Mouse (Mus musculus): ENCODE measurements around the gene Abcg1.

GRCm38 (mm10) chr17:31129452-31129851 lies 72.0 kb downstream of the Abcg1 start, which contains the start of gene Tff3:
- TF ChIP-seq BHLHE40 (IDR thresholded peaks at IDR 0.05; ENCODE audit: low read depth, low read length) (no peak), IRF4 (IDR thresholded peaks at IDR 0.05; ENCODE audit: low read depth, low read length) (no peak), POLR2AphosphoS2 (IDR thresholded peaks at IDR 0.05; ENCODE audit: low read depth, low read length) (no peak), MXI1 (IDR thresholded peaks at IDR 0.05; ENCODE audit: low read depth, low read length) (no peak), SIN3A (IDR thresholded peaks at IDR 0.05; ENCODE audit: low read length) (no peak), JUND (conservative IDR thresholded peaks at IDR 0.05; ENCODE audit: low read depth, low read length) (no peak), CTCF (conservative IDR thresholded peaks at IDR 0.05 in 1 of 2, IDR thresholded peaks at IDR 0.05 in 1 of 2; ENCODE audit: low read depth in 2 of 2, low read length in 2 of 2) (no peak), EP300 (IDR thresholded peaks at IDR 0.05; ENCODE audit: low read length) (no peak), USF2 (conservative IDR thresholded peaks at IDR 0.05; ENCODE audit: low read depth, low read length) (no peak), E2F4 (IDR thresholded peaks at IDR 0.05; ENCODE audit: insufficient replicate concordance, low read depth, low read length) (no peak), POLR2A (IDR thresholded peaks at IDR 0.05; ENCODE audit: low read depth, low read length) (no peak), SMC3 (IDR thresholded peaks at IDR 0.05; ENCODE audit: low read depth, low read length) (no peak)

Data from CH12.LX (cell line).